Mouse (Mus musculus): ENCODE measurements at regions not wholly inside any gene's neighbourhood (a gene's known extent, or its start where the extent isn't known, plus 50 kb on each side); places are given as distances from the start of the nearest gene placed in this dataset.

GRCm38 (mm10) chr15:94137159-94137952, 327.9 kb downstream of the Adamts20 start:
- Histone ChIP-seq H3K4me3 (replicated peaks) (no peak overlapping the region), H3K27ac (no peak overlapping the region), H3K9me3 (no peaks in the 10 kb centered on the region), H3K27me3 (replicated peaks) (no peaks in the 10 kb centered on the region), H3K9ac (no peak overlapping the region), H3K36me3 (no peaks in the 10 kb centered on the region), H3K4me1 (replicated peaks) (no peaks in the 10 kb centered on the region), H3K4me2 (replicated peaks) (no peak overlapping the region)
- 75% methylated on average over 27 of the region's 27 CpGs for WGBS
- no peak for ATAC-seq

- Histone ChIP-seq H3K36me3 (no peaks in the 10 kb centered on the region), H3K9ac (no peak overlapping the region), H3K27me3 (replicated peaks) (no peaks in the 10 kb centered on the region), H3K4me1 (replicated peaks) (no peaks in the 10 kb centered on the region), H3K4me3 (replicated peaks) (no peak overlapping the region), H3K27ac (no peak overlapping the region), H3K4me2 (replicated peaks) (no peak overlapping the region), H3K9me3 (no peaks in the 10 kb centered on the region)
- no peak for ATAC-seq
- 83% methylated on average over 5 of the region's 5 CpGs for WGBS
These were observed 352.4 kb downstream of the Adamts20 start for GRCm38 (mm10) chr15:94112801-94113200.

GRCm38 (mm10) chr15:94107186-94107716, 358.0 kb downstream of the Adamts20 start:
- no peak overlapping the region for H3K27ac ChIP-seq
- H3K9me3 ChIP-seq: no peaks in the 10 kb centered on the region
- H3K4me3 ChIP-seq (replicated peaks): no peak overlapping the region
- no peaks in the 10 kb centered on the region for H3K36me3 ChIP-seq
- H3K4me1 ChIP-seq (replicated peaks): no peaks in the 10 kb centered on the region
- no peak overlapping the region for H3K4me2 ChIP-seq (replicated peaks)
- ATAC-seq: no peak
- no peaks in the 10 kb centered on the region for H3K27me3 ChIP-seq (replicated peaks)
- WGBS: 34% methylated on average over 2 of the region's 2 CpGs
- no peak overlapping the region for H3K9ac ChIP-seq

GRCm38 (mm10) chr15:94090644-94091043, 374.6 kb downstream of the Adamts20 start:
- Histone ChIP-seq H3K27me3 (replicated peaks) (no peaks in the 10 kb centered on the region), H3K9me3 (no peaks in the 10 kb centered on the region), H3K27ac (no peak overlapping the region), H3K9ac (no peak overlapping the region), H3K4me2 (replicated peaks) (no peak overlapping the region), H3K4me3 (replicated peaks) (no peak overlapping the region), H3K36me3 (no peaks in the 10 kb centered on the region), H3K4me1 (replicated peaks) (no peaks in the 10 kb centered on the region)
- ATAC-seq: no peak
- WGBS: 80% methylated on average over 5 of the region's 5 CpGs

- H3K27ac ChIP-seq: no peak overlapping the region
- H3K4me1 ChIP-seq (replicated peaks): no peaks in the 10 kb centered on the region
- H3K4me2 ChIP-seq (replicated peaks): no peak overlapping the region
- no peak overlapping the region for H3K9ac ChIP-seq
- no peak for ATAC-seq
- no peak overlapping the region for H3K4me3 ChIP-seq (replicated peaks)
- no peaks in the 10 kb centered on the region for H3K36me3 ChIP-seq
- WGBS: 74% methylated on average over 6 of the region's 6 CpGs
- no peaks in the 10 kb centered on the region for H3K9me3 ChIP-seq
- no peaks in the 10 kb centered on the region for H3K27me3 ChIP-seq (replicated peaks)
These were observed 375.4 kb downstream of the Adamts20 start for GRCm38 (mm10) chr15:94089856-94090255.

GRCm38 (mm10) chr15:94082369-94082768, 382.8 kb downstream of the Adamts20 start:
- Histone ChIP-seq H3K4me2 (replicated peaks) (no peak overlapping the region), H3K4me1 (replicated peaks) (no peaks in the 10 kb centered on the region), H3K4me3 (replicated peaks) (no peak overlapping the region), H3K27me3 (replicated peaks) (no peaks in the 10 kb centered on the region), H3K9ac (no peak overlapping the region), H3K36me3 (no peaks in the 10 kb centered on the region), H3K27ac (no peak overlapping the region), H3K9me3 (no peaks in the 10 kb centered on the region)
- WGBS: 85% methylated on average over 4 of the region's 4 CpGs
- ATAC-seq: no peak

GRCm38 (mm10) chr15:94077056-94077455, 388.2 kb downstream of the Adamts20 start:
- no peaks in the 10 kb centered on the region for H3K9me3 ChIP-seq
- H3K27me3 ChIP-seq (replicated peaks): no peaks in the 10 kb centered on the region
- H3K4me1 ChIP-seq (replicated peaks): no peaks in the 10 kb centered on the region
- H3K4me2 ChIP-seq (replicated peaks): no peak overlapping the region
- 73% methylated on average over 6 of the region's 6 CpGs for WGBS
- H3K9ac ChIP-seq: no peak overlapping the region
- H3K36me3 ChIP-seq: no peaks in the 10 kb centered on the region
- H3K27ac ChIP-seq: no peak overlapping the region
- H3K4me3 ChIP-seq (replicated peaks): no peak overlapping the region
- no peak for ATAC-seq

GRCm38 (mm10) chr15:94074161-94074950, 390.9 kb downstream of the Adamts20 start:
- Histone ChIP-seq H3K9me3 (no peaks in the 10 kb centered on the region), H3K27me3 (replicated peaks) (no peaks in the 10 kb centered on the region), H3K4me1 (replicated peaks) (no peaks in the 10 kb centered on the region), H3K36me3 (no peaks in the 10 kb centered on the region), H3K27ac (no peak overlapping the region), H3K9ac (no peak overlapping the region), H3K4me3 (replicated peaks) (no peak overlapping the region), H3K4me2 (replicated peaks) (no peak overlapping the region)
- 69% methylated on average over 7 of the region's 7 CpGs for WGBS
- ATAC-seq: no peak

- Histone ChIP-seq H3K4me1 (replicated peaks) (no peaks in the 10 kb centered on the region), H3K9ac (no peak overlapping the region), H3K36me3 (no peaks in the 10 kb centered on the region), H3K4me3 (replicated peaks) (no peak overlapping the region), H3K9me3 (no peaks in the 10 kb centered on the region), H3K4me2 (replicated peaks) (no peak overlapping the region), H3K27me3 (replicated peaks) (no peaks in the 10 kb centered on the region), H3K27ac (no peak overlapping the region)
- WGBS: 86% methylated on average over 3 of the region's 3 CpGs
- no peak for ATAC-seq
These were observed 397.5 kb downstream of the Adamts20 start for GRCm38 (mm10) chr15:94067721-94068120.

GRCm38 (mm10) chr15:94049638-94050273, 415.5 kb downstream of the Adamts20 start:
- no peak overlapping the region for H3K27ac ChIP-seq
- no peaks in the 10 kb centered on the region for H3K27me3 ChIP-seq (replicated peaks)
- no peaks in the 10 kb centered on the region for H3K9me3 ChIP-seq
- H3K9ac ChIP-seq: no peak overlapping the region
- 34% methylated on average over 5 of the region's 5 CpGs for WGBS
- no peaks in the 10 kb centered on the region for H3K4me1 ChIP-seq (replicated peaks)
- peak; percentile 82 for ATAC-seq
- H3K4me2 ChIP-seq (replicated peaks): no peak overlapping the region
- H3K4me3 ChIP-seq (replicated peaks): no peak overlapping the region
- no peaks in the 10 kb centered on the region for H3K36me3 ChIP-seq

- H3K9ac ChIP-seq: no peak overlapping the region
- H3K9me3 ChIP-seq: no peaks in the 10 kb centered on the region
- H3K4me2 ChIP-seq (replicated peaks): no peak overlapping the region
- H3K4me3 ChIP-seq (replicated peaks): no peak overlapping the region
- H3K36me3 ChIP-seq: no peaks in the 10 kb centered on the region
- H3K27me3 ChIP-seq (replicated peaks): no peaks in the 10 kb centered on the region
- no peak overlapping the region for H3K27ac ChIP-seq
- WGBS: 86% methylated on average over 6 of the region's 6 CpGs
- no peak for ATAC-seq
- H3K4me1 ChIP-seq (replicated peaks): no peaks in the 10 kb centered on the region
These were observed 419.0 kb downstream of the Adamts20 start for GRCm38 (mm10) chr15:94046186-94046585.

GRCm38 (mm10) chr15:94045131-94045756, 420.0 kb downstream of the Adamts20 start:
- Histone ChIP-seq H3K4me3 (replicated peaks) (no peak overlapping the region), H3K36me3 (no peaks in the 10 kb centered on the region), H3K9me3 (no peaks in the 10 kb centered on the region), H3K4me2 (replicated peaks) (peak overlapping the region; percentile 24; the same call in 1 of the 2 replicates), H3K9ac (no peak overlapping the region), H3K27me3 (replicated peaks) (no peaks in the 10 kb centered on the region), H3K4me1 (replicated peaks) (no peaks in the 10 kb centered on the region), H3K27ac (no peak overlapping the region)
- 0 out of 2 replicates have a peak, but pooled peaks have one; percentile 43 for ATAC-seq
- 55% methylated on average over 18 of the region's 18 CpGs for WGBS
